Mouse (Mus musculus) myocyte (in vitro differentiated cells): ENCODE measurements at regions not wholly inside any gene's neighbourhood (a gene's known extent, or its start where the extent isn't known, plus 50 kb on each side); places are given as distances from the start of the nearest gene placed in this dataset.

ENCODE experiments used
- E2F4 ChIP-seq: IDR thresholded peaks from one replicate; pipeline ENCODE4 v1.6.1; 2011; ENCODE audit warnings: mild to moderate bottlenecking, control low read depth, moderate library complexity; ENCODE audit not compliant: insufficient read depth
- MAX ChIP-seq: IDR thresholded peaks from one replicate; pipeline ENCODE4 v1.6.1; 2011; ENCODE audit warnings: low read depth, mild to moderate bottlenecking, control low read depth
- MYOG ChIP-seq, 3 experiments: IDR thresholded peaks; one replicate each; pipeline ENCODE4 v1.6.1; 2011; ENCODE audit warnings: control low read depth in 2 of 3, low read depth in 2 of 3, mild to moderate bottlenecking in 2 of 3; ENCODE audit not compliant: insufficient read length in 2 of 3, control insufficient read depth in 1 of 3, insufficient read depth in 1 of 3

GRCm38 (mm10) chr6:31222024-31222579, 176.4 kb upstream of the Mkln1 start:
- TF ChIP-seq E2F4 (no peak), MAX (no peak), MYOG (IDR thresholded peaks at IDR 0.05; ENCODE audit: control insufficient read depth in 1 of 3, insufficient read depth in 1 of 3, insufficient read length in 2 of 3, low read depth in 2 of 3) (no peak)
